Mouse (Mus musculus) embryonic fibroblast, embryonic 13.5 days (primary cell): Measurements from ENCODE around the gene 5330417H12Rik.

Experiments
- CTCF ChIP-seq: IDR thresholded peaks from 2 replicates; pipeline ENCODE4 v1.5.1; 2011; ENCODE audit warnings: mild to moderate bottlenecking, control low read depth, low read length, moderate library complexity, borderline replicate concordance; ENCODE audit not compliant: insufficient read depth
- POLR2A ChIP-seq: IDR thresholded peaks from 2 replicates; pipeline ENCODE4 v1.6.1; 2011; ENCODE audit warnings: low read depth, mild to moderate bottlenecking, control low read depth, low read length, moderate library complexity

DNA sequence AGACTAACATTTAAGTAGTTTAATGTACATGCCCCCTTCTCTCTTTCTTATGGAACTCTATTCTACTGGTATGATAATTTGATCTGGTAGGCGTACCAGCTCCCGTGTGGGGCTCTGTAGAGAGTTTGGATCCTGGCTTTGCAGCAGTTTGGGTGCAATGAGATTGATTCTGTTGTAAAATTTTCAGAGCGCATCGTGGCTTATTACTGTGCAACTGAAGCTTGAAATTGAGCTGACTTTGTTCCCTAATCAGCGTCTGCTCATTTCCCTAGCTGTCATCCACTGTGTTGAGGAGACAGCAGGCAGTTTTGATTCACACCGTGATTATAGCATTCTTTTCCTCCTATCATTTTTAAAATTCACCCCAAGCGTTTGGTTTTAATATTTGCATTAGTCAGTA, 12.4 kb upstream of the 5330417H12Rik start:
- no peak for TF ChIP-seq POLR2A
- TF ChIP-seq CTCF: no peak
